Mouse (Mus musculus): ENCODE measurements around the gene 4930474N05Rik. TPM values are rescaled to one million over a fixed set of nuclear protein-coding genes. Genes with fewer than 3 reads are reported as not detected.

4930474N05Rik gene
- not detected for total RNA-seq (2021)
- long read RNA-seq, experiment 1 = 0 reads
- long read RNA-seq, experiment 2 = 0 reads

DNA sequence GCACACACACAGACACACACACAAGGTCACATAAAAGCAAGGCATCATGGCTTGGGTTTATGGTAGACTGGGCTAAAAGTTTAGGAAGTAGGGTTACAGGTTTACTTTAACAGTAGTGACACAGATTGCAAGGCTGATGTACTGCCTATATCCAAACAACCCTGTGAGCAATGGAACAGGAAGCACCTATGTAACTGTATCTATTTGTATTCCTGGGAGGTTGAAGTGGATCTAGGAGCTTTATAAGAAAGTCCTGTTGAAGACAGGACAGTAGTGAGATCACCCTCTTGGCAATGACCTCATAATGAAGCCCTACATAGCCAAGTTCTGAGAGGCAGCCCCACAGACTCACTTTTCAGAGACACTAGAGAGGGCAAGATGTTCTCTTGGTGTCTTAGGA lies at the start of gene 4930474N05Rik:
Gene 4930474N05Rik, plus strand, starts transcription at position 301 of the 400 bp plus-strand sequence.
- no peak for DNase-seq (ENCODE audit: low spot score in 2 of 2)

DNA sequence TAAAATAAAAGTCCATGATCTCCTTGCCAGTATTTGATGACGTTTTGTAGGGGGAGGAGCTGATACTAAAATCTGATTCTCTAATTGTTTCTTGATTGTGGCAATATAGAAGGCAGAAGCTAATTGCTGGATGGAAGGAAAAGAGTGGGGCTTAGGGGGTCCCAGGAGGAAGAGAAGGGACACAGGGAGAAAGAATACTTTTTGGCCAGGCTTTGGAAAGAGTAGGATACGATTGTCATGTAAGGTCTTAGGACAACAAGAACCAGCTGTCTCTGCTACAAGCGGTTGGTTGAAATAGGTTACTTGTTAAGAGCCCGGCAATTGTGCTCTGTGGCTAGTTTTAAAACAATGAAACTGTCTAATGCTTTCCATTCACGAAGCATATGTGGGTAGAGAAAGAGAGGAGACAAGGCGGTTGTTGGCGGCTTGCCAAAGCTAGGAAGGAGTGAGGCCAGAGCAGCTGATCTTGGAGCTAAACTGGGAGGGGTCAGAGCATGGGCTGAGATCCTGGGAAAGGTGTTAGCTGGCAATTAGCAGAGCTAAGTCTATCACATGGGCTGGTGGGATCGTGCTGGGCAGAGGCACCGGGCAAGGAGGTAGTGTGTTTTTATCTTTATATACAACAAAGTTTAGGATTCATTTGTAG lies 45.8 kb upstream of the 4930474N05Rik start:
- DNase-seq (ENCODE audit: low spot score in 2 of 2) = peak in 1 of 2 experiments; percentile 24

DNA sequence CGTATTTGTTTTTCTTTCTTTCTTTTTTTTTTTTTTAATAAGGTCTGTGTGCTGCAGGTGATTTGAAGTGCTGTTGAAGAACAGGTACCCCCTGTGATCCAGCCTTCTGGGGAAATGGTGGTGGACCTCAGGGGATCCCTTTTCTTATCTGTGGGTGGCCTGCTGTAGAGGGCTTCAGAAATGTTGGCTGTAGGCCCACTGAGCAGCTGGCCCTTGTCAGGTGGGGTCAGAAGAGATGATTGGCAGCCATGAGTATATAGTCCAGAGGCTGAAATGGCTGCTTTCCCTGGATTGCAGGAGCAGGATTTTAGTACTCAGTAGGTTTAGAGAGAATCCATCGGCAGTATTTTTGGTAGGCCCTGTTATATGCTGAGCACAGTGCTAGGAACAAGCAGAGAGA lies 41.4 kb upstream of the 4930474N05Rik start:
- no peak for DNase-seq (ENCODE audit: low spot score in 2 of 2)

DNA sequence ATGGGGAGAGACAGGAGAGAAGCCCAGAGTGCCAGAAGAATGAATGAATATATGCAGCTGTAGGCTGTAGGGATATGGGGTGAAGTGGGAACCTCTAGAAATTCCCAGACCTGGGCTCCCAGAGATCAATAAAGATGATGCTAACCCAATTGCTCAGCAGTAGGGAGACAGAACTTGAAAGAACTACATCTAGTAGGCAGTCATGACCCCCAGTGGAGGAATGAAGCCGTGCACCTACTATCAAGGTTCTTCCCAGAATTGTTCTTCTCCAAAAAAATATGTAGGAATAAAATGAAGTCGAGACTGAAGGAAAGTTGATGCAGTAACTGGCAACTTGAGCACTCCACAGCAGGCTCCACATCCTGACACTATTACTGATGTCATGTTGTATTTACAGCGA lies 3.8 kb downstream of the 4930474N05Rik start:
- DNase-seq (ENCODE audit: low spot score in 2 of 2) = no peak

DNA sequence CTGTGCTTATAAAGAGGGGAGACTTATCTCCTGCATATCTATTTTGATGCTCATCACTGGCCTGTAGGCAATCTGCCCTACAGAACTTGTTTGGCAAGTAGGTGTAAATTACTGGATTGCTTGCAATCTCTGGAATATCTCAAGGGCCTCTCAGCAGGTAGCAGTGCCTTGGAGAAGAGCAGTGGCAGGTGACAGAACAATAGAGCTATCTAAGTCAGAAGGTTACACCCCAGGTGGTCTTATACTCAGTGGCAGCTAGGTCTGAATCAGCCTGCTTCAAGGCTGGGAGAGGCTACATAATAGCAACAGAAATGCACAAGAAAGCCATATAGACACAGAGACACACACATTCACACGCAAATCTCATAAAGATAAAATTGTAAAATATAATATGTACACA lies 4.9 kb downstream of the 4930474N05Rik start:
- DNase-seq (ENCODE audit: low spot score in 2 of 2) = no peak

DNA sequence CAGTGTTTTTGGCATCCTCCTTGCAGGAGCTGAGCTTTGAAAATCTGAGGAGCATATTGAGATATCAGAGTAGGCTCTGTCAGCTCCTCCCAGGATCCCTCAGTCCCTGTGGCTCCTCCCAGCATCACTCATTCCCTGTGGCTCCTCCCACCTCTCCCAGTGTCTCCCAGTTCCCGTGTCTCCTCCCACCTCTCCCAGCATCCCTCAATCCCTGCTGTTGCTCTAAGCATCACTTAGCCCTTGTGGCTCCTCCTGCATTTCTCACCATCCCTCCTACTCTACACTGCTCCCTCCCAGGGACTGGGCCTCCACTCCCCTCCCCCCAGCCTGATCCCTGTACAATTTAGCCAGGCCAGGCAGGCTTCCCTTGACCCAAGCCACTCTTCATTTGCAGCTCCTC lies 6.0 kb downstream of the 4930474N05Rik start:
- no peak for DNase-seq (ENCODE audit: low spot score in 2 of 2)

DNA sequence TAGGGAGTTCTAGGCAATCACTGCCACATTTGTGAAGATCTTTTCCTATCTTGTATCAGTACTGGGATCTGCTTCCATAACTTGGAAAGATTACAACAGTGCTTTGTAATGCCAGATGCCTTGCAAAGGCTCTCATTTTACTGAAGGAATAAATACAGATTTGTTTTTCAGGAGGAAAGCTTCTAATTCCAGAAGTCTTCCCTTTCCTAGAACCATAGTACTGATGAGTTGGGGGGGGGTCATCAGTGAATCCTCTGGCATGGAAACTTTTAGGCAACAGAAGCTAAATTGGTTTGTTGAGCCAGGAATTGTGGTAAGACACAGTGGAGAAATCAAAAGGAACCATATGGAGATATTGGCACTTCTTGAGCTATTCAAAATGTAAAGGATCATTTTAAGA lies 19.8 kb downstream of the 4930474N05Rik start:
- no peak for DNase-seq (ENCODE audit: low spot score in 2 of 2)

DNA sequence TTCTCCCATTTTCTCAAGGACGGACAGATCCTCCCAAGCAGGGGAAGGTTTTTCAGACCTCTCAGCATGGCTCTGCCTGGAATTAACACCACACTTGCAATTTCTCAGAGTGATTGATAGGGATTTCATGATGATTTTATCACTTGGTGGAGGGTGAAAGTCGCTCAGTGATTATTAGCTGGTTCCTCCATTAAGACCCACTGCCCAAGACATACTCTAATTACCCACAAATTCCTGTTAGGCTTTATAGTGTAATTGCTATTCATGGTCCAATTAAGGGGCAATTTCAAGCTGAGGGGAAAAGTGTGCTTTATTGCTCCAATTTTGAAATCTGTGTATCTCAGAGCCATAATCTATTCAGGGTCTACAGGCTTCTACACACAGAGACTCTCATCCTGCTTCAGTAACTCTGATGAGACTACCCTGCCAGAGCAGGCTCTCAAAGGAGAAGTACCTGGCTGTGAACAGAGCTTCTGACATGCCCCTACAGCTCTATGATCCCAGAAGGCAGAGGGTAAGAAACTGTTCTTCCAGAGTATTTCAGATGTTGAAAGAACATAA lies 29.1 kb downstream of the 4930474N05Rik start:
- DNase-seq (ENCODE audit: low spot score in 2 of 2) = no peak

DNA sequence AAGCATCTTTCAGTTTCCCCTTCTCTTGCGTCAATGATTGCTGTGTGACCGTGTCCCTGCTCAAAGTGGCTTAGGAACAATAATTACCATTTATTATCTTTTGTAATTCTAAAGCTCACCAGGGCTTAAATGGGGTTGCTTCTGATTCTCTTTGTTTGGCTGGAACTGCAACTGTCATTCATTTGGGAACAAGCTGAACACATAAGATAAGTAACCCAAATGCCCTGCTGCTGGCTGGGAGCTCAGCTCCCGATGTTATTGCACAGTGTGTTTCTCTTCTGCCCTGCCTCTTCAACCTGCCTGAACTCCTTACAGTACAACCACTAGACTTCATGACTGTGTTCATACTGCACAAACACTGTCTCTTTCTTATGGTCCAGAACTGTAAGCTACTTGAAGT lies 41.0 kb downstream of the 4930474N05Rik start:
- DNase-seq (ENCODE audit: low spot score in 2 of 2) = no peak

DNA sequence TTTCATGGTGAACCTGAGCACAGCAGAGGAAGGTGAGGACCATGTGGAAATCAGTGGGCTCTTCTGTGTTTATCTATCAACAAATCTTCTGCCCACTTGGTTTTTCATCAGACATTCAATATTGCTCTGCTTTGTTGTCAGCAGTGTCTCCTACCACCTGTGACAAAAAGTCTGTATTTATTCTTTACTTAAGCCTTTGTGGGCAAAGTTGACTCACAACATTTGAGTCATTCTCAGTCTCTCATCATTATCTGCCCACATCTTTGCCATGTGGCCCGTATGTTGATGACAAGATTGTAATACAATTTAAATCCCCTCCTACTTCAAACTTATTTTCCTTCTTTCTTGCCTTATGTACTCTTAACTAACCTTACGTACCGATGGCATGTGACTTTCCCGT lies 43.0 kb downstream of the 4930474N05Rik start:
- no peak for DNase-seq (ENCODE audit: low spot score in 2 of 2)

DNA sequence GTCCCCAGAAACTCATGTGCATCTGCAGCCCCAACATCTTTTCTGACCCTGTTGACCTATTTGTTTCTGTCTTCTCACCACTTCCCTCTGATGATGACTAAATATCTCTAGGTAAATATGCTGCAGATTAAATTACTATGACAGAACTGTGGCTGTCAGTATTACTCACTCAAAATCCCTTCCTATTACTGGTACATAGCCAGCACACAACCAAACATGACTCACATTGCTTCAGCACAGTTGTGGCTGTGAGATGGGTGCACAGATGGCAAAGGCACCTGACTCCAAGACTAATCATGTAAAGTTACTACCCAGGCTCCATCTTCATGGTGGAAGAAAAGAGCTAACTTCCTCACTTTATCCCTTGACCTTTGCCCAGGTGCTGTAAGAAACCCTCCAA lies 50.5 kb downstream of the 4930474N05Rik start:
- no peak for DNase-seq (ENCODE audit: low spot score in 2 of 2)
